Mouse (Mus musculus) limb, embryonic 14.5 days (tissue): ENCODE data around the gene Olfr983. TPM values are rescaled to one million over a fixed set of nuclear protein-coding genes. Genes with fewer than 3 reads are reported as not detected.

Source experiments
- ATAC-seq: fragments of 200-750 bp; cut with Nextera tagmentation; 2 replicates; pipeline ENCODE4 v1.8.0; 2017; ENCODE audit warnings: low read depth, moderate number of reproducible peaks, moderate TSS enrichment; ENCODE audit not compliant: low FRiP score
- DNase-seq: peaks from one replicate; pipeline ENCODE4 v3.0.0-alpha.2; 2015; ENCODE audit warnings: low spot score
- H3K27ac ChIP-seq: fragments of 300-500 bp; sonication (generic); replicated peaks from 2 replicates; pipeline ENCODE4 v1.5.1; 2014; ENCODE audit warnings: low read depth, mild to moderate bottlenecking, low read length, moderate library complexity, mixed read lengths
- H3K27me3 ChIP-seq: fragments of 300-500 bp; sonication (generic); 2 replicates; pipeline ENCODE4 v1.6.1; 2014; ENCODE audit warnings: low read length, mixed read lengths; ENCODE audit not compliant: control insufficient read depth, insufficient read depth
- H3K36me3 ChIP-seq: fragments of 300-500 bp; sonication (generic); 2 replicates; pipeline ENCODE4 v1.6.1; 2014; ENCODE audit warnings: mild to moderate bottlenecking, low read length, moderate library complexity, mixed read lengths; ENCODE audit not compliant: control insufficient read depth, insufficient read depth
- H3K4me1 ChIP-seq: fragments of 300-500 bp; sonication (generic); 2 replicates; pipeline ENCODE4 v1.6.1; 2014; ENCODE audit warnings: antibody characterized with exemption, low read length, mixed read lengths; ENCODE audit not compliant: control insufficient read depth, insufficient read depth
- H3K4me2 ChIP-seq: fragments of 300-500 bp; sonication (generic); replicated peaks from 2 replicates; pipeline ENCODE4 v1.6.1; 2014; ENCODE audit warnings: low read depth, mild to moderate bottlenecking, low read length, moderate library complexity; ENCODE audit not compliant: severe bottlenecking
- H3K4me3 ChIP-seq: fragments of 300-500 bp; sonication (generic); replicated peaks from 2 replicates; pipeline ENCODE4 v1.5.1; 2014; ENCODE audit warnings: low read length
- H3K9ac ChIP-seq: fragments of 300-500 bp; sonication (generic); 2 replicates; pipeline ENCODE4 v1.6.1; 2014; ENCODE audit warnings: mild to moderate bottlenecking, low read depth, low read length, moderate library complexity; ENCODE audit not compliant: severe bottlenecking
- H3K9me3 ChIP-seq: fragments of 300-500 bp; sonication (generic); 2 replicates; pipeline ENCODE4 v1.6.1; 2016; ENCODE audit warnings: low read length; ENCODE audit not compliant: control insufficient read depth
- POLR2A ChIP-seq: fragments of 200-500 bp; IDR thresholded peaks from 2 replicates; pipeline ENCODE4 v1.8.0; 2012; ENCODE audit warnings: inconsistent platforms, mild to moderate bottlenecking, moderate library complexity, borderline replicate concordance; ENCODE audit not compliant: insufficient read depth, insufficient read length; ENCODE audit errors: extremely low read depth
- WGBS: fragments of 180-500 bp; shearing (Covaris S2); extraction: QIAGEN DNeasy Blood & Tissue Kit; methylation state at CpG from one replicate; pipeline ENCODE4 v1.1.7; 2014; 5-methylcytosine and 5-hydroxymethylcytosine counted together
- polyA plus RNA-seq, 2 experiments: library from polyadenylated mRNA; depleted of rRNA in 1 of 2; stranded (reverse) in 1 of 2; unstranded in 1 of 2; fragments of >200 nt; fragmentation: Nextera tagmentation in 1 of 2; extraction: Ambion mirVana in 1 of 2; gene quantifications; 2 replicates each; pipeline versions ENCODE4 v1.2.1 to v1.2.3; 2012 to 2014

Gene Olfr983
- polyA plus RNA-seq (2012; rRNA removed), result not detected in 2 replicates
- polyA plus RNA-seq (2014; fragmentation: Nextera tagmentation; extraction: Ambion mirVana), result not detected in 2 replicates

- no peak for TF ChIP-seq POLR2A
- no peaks in the 10 kb centered on the region for H3K36me3 ChIP-seq
- no peak within 1 kb of the TSS for H3K27ac ChIP-seq
- no peaks in the 10 kb centered on the region for H3K9me3 ChIP-seq
- 73% methylated on average over 2 of the region's 2 CpGs for WGBS
- H3K4me2 ChIP-seq, result no peak within 1 kb of the TSS
- no peak within 1 kb of the TSS for H3K4me3 ChIP-seq
- ATAC-seq, result no peak
- H3K4me1 ChIP-seq, result no peaks in the 10 kb centered on the region
- H3K9ac ChIP-seq, result no peak within 1 kb of the TSS
- no peaks in the 10 kb centered on the region for H3K27me3 ChIP-seq
- DNase-seq, result no peak
Observed at GRCm38 (mm10) chr9:40093495-40093894, at the start of gene Olfr983. Olfr983 (minus strand) TSS chr9:40093595.

- ATAC-seq (no peak), DNase-seq (no peak)
- no peak overlapping the region for H3K4me2 ChIP-seq
- H3K4me1 ChIP-seq, result no peaks in the 10 kb centered on the region
- H3K36me3 ChIP-seq, result no peaks in the 10 kb centered on the region
- TF ChIP-seq POLR2A, result no peak
- no peak overlapping the region for H3K27ac ChIP-seq
- H3K9ac ChIP-seq, result no peak overlapping the region
- no peaks in the 10 kb centered on the region for H3K27me3 ChIP-seq
- H3K4me3 ChIP-seq, result no peak overlapping the region
- H3K9me3 ChIP-seq, result no peaks in the 10 kb centered on the region
- 71% methylated on average over 1 of the region's 1 CpGs for WGBS
Observed at GRCm38 (mm10) chr9:40141544-40141943, 48.1 kb upstream of the Olfr983 start.

- H3K4me1 ChIP-seq, result no peaks in the 10 kb centered on the region
- 57% methylated on average over 4 of the region's 4 CpGs for WGBS
- no peak for ATAC-seq
Observed at GRCm38 (mm10) chr9:40139484-40139883, 46.1 kb upstream of the Olfr983 start.

GRCm38 (mm10) chr9:40136987-40137688 is 43.7 kb upstream of the Olfr983 start:
- WGBS, result 82% methylated on average over 6 of the region's 6 CpGs
- no peak overlapping the region for H3K9ac ChIP-seq
- no peak overlapping the region for H3K4me3 ChIP-seq
- no peaks in the 10 kb centered on the region for H3K9me3 ChIP-seq
- TF ChIP-seq POLR2A, result no peak
- no peak overlapping the region for H3K4me2 ChIP-seq
- no peak for ATAC-seq
- no peak for DNase-seq
- H3K4me1 ChIP-seq, result no peaks in the 10 kb centered on the region
- no peaks in the 10 kb centered on the region for H3K27me3 ChIP-seq
- no peaks in the 10 kb centered on the region for H3K36me3 ChIP-seq
- H3K27ac ChIP-seq, result no peak overlapping the region

More at GRCm38 (mm10) chr9:40139484-40139883, 46.1 kb upstream of the Olfr983 start:
- TF ChIP-seq POLR2A, result no peak
- H3K9ac ChIP-seq, result no peak overlapping the region
- H3K27ac ChIP-seq, result no peak overlapping the region
- H3K4me2 ChIP-seq, result no peak overlapping the region
- H3K4me3 ChIP-seq, result no peak overlapping the region
- no peak for DNase-seq
- no peaks in the 10 kb centered on the region for H3K36me3 ChIP-seq
- no peaks in the 10 kb centered on the region for H3K27me3 ChIP-seq
- H3K9me3 ChIP-seq, result no peaks in the 10 kb centered on the region

GRCm38 (mm10) chr9:40130556-40130955 is 37.2 kb upstream of the Olfr983 start:
- Histone ChIP-seq H3K9me3 (no peaks in the 10 kb centered on the region), H3K36me3 (no peaks in the 10 kb centered on the region), H3K27ac (no peak overlapping the region), H3K4me3 (no peak overlapping the region), H3K9ac (no peak overlapping the region), H3K27me3 (no peaks in the 10 kb centered on the region), H3K4me2 (no peak overlapping the region), H3K4me1 (no peaks in the 10 kb centered on the region)
- TF ChIP-seq POLR2A, result no peak
- DNase-seq (no peak), ATAC-seq (no peak)
- 78% methylated on average over 1 of the region's 1 CpGs for WGBS
